Mouse (Mus musculus) heart, embryonic 14.5 days (tissue): Measurements from ENCODE around the gene Dock2. TPM values are rescaled to one million over a fixed set of nuclear protein-coding genes. Genes with fewer than 3 reads are reported as not detected.

Source experiments
- ATAC-seq: fragments of 200-750 bp; cut with Nextera tagmentation; 2 replicates; pipeline ENCODE4 v1.8.0; 2017; ENCODE audit warnings: low read depth, moderate TSS enrichment; ENCODE audit not compliant: insufficient number of reproducible peaks, insufficient read depth, low FRiP score
- H3K27ac ChIP-seq, 2 experiments: fragments of 200-500 bp in 1 of 2; fragments of 300-500 bp in 1 of 2; sonication (generic) in 1 of 2; replicated peaks in 1 of 2; 2 replicates each; pipeline ENCODE4 v1.5.1; 2012 to 2014; ENCODE audit warnings: low read depth in 2 of 2, low read length in 2 of 2, control low read depth in 1 of 2, mild to moderate bottlenecking in 1 of 2, mixed read lengths in 1 of 2; ENCODE audit not compliant: control insufficient read depth in 1 of 2, insufficient read depth in 1 of 2
- H3K27me3 ChIP-seq: fragments of 300-500 bp; sonication (generic); 2 replicates; pipeline ENCODE4 v1.6.1; 2014; ENCODE audit warnings: mild to moderate bottlenecking, low read length, control low read depth; ENCODE audit not compliant: control insufficient read depth, insufficient read depth
- H3K36me3 ChIP-seq: fragments of 300-500 bp; sonication (generic); 2 replicates; pipeline ENCODE4 v1.6.1; 2014; ENCODE audit warnings: mild to moderate bottlenecking, control low read depth, low read length, mixed read lengths; ENCODE audit not compliant: control insufficient read depth, insufficient read depth
- H3K4me1 ChIP-seq, 2 experiments: fragments of 200-500 bp in 1 of 2; fragments of 300-500 bp in 1 of 2; sonication (generic) in 1 of 2; 2 replicates each; pipeline ENCODE4 v1.6.1; 2012 to 2014; ENCODE audit warnings: low read length in 2 of 2, control low read depth in 1 of 2, mixed read lengths in 1 of 2; ENCODE audit not compliant: control insufficient read depth in 2 of 2, insufficient read depth in 2 of 2
- H3K4me2 ChIP-seq: fragments of 300-500 bp; sonication (generic); 2 replicates; pipeline ENCODE4 v1.6.1; 2014; ENCODE audit warnings: mild to moderate bottlenecking, low read length
- H3K4me3 ChIP-seq, 2 experiments: fragments of 200-500 bp in 1 of 2; fragments of 300-500 bp in 1 of 2; sonication (generic) in 1 of 2; 2 replicates each; pipeline ENCODE4 v1.5.1; 2012 to 2014; ENCODE audit warnings: low read length in 2 of 2, mild to moderate bottlenecking in 2 of 2, control low read depth in 1 of 2, low read depth in 1 of 2, moderate library complexity in 1 of 2; ENCODE audit not compliant: control insufficient read depth in 1 of 2, insufficient read depth in 1 of 2
- H3K9ac ChIP-seq: fragments of 300-500 bp; sonication (generic); 2 replicates; pipeline ENCODE4 v1.6.1; 2014; ENCODE audit warnings: mild to moderate bottlenecking, low read length
- H3K9me3 ChIP-seq: fragments of 300-500 bp; sonication (generic); 2 replicates; pipeline ENCODE4 v1.6.1; 2016; ENCODE audit warnings: low read length, control low read depth; ENCODE audit not compliant: control insufficient read depth
- WGBS: fragments of 180-500 bp; shearing (Covaris S2); extraction: QIAGEN DNeasy Blood & Tissue Kit; methylation state at CpG from one replicate; pipeline ENCODE4 v1.1.7; 2014; 5-methylcytosine and 5-hydroxymethylcytosine counted together
- polyA plus RNA-seq: library from polyadenylated mRNA; unstranded; fragments of >200 nt; fragmentation: Nextera tagmentation; extraction: Ambion mirVana; gene quantifications from 2 replicates; pipeline ENCODE4 v1.2.1, GENCODE M21; 2014

Gene Dock2
- polyA plus RNA-seq, 1 experiment from 2014 or later: 1.6 TPM

DNA sequence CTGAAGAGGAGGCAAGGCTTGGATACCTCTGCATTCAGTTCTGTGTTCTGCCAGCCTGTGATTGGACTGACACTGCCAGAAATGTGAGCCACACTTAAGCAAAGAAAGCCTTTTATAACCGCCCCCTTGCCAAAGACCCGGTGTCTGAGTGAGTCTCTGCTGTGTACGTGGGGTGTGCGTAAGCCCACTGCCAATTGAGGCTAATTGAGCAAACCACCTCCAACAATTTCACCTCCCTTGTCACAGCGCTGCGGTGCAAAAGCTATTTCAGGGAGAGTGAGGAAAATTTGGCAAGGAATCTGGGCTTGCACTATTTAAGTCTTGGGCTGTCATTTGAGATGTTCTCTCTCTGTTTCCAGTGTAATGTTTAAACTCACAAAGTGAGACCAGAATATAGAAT is 362.6 kb downstream of the Dock2 start:
- Histone ChIP-seq H3K4me2 (no peak overlapping the region), H3K4me3 (no peak overlapping the region), H3K27me3 (no peaks in the 10 kb centered on the region), H3K9me3 (no peaks in the 10 kb centered on the region), H3K9ac (no peak overlapping the region), H3K27ac (no peak overlapping the region), H3K4me1 (no peaks in the 10 kb centered on the region), H3K36me3 (no peaks in the 10 kb centered on the region)
- WGBS: 74% methylated on average over 6 of the region's 6 CpGs
- ATAC-seq: no peak

DNA sequence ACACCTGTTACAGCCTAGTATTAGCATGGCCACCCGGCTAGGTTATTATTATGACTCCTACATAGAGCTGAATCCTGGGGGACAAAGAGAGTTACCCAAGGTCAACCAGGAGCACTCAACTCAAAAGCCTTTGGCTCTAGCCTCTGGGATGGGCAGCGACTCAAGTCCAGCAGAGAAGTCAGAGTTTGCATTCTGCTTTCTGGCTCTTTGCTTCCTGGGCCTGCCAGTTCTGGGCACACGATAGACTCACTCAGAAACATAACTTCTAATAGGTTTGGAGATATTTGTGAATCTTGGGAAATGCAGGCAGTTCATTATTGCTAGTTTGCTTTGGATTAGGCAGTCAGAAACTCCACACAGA is 367.1 kb downstream of the Dock2 start:
- Histone ChIP-seq H3K36me3 (no peaks in the 10 kb centered on the region), H3K9ac (no peak overlapping the region), H3K9me3 (no peaks in the 10 kb centered on the region), H3K27me3 (no peaks in the 10 kb centered on the region), H3K4me2 (no peak overlapping the region), H3K4me1 (no peaks in the 10 kb centered on the region), H3K27ac (no peak overlapping the region), H3K4me3 (no peak overlapping the region)
- 70% methylated on average over 3 of the region's 3 CpGs for WGBS
- no peak for ATAC-seq

DNA sequence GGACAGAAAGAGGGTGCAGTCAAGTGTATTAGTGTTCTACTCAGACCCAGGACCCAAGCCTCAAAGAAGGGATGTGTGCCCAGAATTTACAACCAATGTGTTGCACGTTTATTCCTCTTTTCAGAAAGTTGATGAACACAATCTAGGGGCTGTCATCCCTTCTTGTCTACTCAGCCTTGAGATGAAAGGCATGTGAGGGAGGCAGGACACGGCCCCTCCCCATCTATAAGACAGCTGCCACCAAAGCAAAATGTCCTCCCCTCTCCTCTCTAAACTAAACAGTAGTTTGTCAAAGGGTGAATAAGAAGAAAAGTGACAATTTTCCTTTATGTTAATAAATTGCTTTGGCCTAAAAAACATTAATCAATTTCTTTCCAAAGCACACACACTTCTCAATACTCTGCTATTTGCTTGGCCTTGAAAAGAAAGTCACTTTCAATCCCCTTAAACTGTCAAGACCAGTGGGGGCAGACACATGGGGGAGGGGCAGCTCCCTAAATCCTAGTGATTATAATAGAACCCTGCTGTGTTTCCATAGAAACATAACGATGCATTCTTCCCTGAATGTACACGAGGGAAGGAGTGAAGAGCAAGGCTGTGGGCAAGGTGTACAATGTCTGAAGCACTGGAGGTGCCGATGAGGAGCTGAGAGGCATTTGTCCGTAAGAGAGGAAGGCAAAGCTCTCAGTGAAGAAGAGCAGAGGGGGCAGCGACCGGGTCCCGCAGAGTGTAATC is 367.6 kb downstream of the Dock2 start:
- no peaks in the 10 kb centered on the region for H3K36me3 ChIP-seq
- no peak overlapping the region for H3K4me2 ChIP-seq
- no peak overlapping the region for H3K27ac ChIP-seq
- 47% methylated on average over 9 of the region's 9 CpGs for WGBS
- H3K4me1 ChIP-seq: no peaks in the 10 kb centered on the region
- H3K9me3 ChIP-seq: no peaks in the 10 kb centered on the region
- no peak overlapping the region for H3K9ac ChIP-seq
- no peak for ATAC-seq
- H3K27me3 ChIP-seq: no peaks in the 10 kb centered on the region
- no peak overlapping the region for H3K4me3 ChIP-seq

DNA sequence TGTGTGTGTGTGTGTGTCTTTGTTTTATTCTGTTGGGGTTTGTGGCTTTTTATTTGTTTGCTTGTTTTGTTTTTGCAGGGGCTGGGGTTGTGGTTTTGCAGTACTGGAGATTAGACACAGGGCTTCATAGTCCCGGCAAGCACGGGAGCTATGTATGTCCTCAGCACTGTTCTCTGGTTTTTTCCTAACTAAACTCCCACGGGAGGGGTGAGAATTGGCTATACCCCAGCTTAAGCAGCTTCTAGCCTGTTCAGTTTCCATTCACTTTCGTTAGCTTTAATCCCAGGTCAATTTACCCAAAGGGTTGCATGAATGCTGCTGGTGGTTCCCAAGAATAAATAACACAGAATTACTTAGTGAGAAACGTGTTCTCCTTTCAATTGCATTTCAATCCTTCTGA is 376.8 kb downstream of the Dock2 start:
- H3K9me3 ChIP-seq: no peaks in the 10 kb centered on the region
- no peaks in the 10 kb centered on the region for H3K4me1 ChIP-seq
- H3K4me2 ChIP-seq: no peak overlapping the region
- WGBS: 36% methylated on average over 5 of the region's 5 CpGs
- no peak overlapping the region for H3K9ac ChIP-seq
- no peaks in the 10 kb centered on the region for H3K27me3 ChIP-seq
- no peak for ATAC-seq
- H3K27ac ChIP-seq: no peak overlapping the region
- no peaks in the 10 kb centered on the region for H3K36me3 ChIP-seq
- no peak overlapping the region for H3K4me3 ChIP-seq

- no peak for ATAC-seq
- H3K27me3 ChIP-seq: no peaks in the 10 kb centered on the region
- no peak overlapping the region for H3K27ac ChIP-seq
- no peaks in the 10 kb centered on the region for H3K4me1 ChIP-seq
- H3K9me3 ChIP-seq: no peaks in the 10 kb centered on the region
- H3K4me2 ChIP-seq: no peak overlapping the region
- no peak overlapping the region for H3K9ac ChIP-seq
- 73% methylated on average over 8 of the region's 8 CpGs for WGBS
- H3K4me3 ChIP-seq: no peak overlapping the region
- no peaks in the 10 kb centered on the region for H3K36me3 ChIP-seq
Observed at GRCm38 (mm10) chr11:34406309-34406708, 377.4 kb downstream of the Dock2 start.

- no peaks in the 10 kb centered on the region for H3K9me3 ChIP-seq
- H3K4me2 ChIP-seq: no peak overlapping the region
- H3K27ac ChIP-seq: no peak overlapping the region
- H3K4me1 ChIP-seq: no peaks in the 10 kb centered on the region
- no peaks in the 10 kb centered on the region for H3K36me3 ChIP-seq
- no peak for ATAC-seq
- no peak overlapping the region for H3K9ac ChIP-seq
- no peaks in the 10 kb centered on the region for H3K27me3 ChIP-seq
- 73% methylated on average over 1 of the region's 1 CpGs for WGBS
- H3K4me3 ChIP-seq: no peak overlapping the region
Observed at GRCm38 (mm10) chr11:34405311-34405710, 378.4 kb downstream of the Dock2 start.

GRCm38 (mm10) chr11:34401343-34401742 is 382.3 kb downstream of the Dock2 start:
- no peaks in the 10 kb centered on the region for H3K27me3 ChIP-seq
- no peak for ATAC-seq

GRCm38 (mm10) chr11:34398555-34398954 is 385.1 kb downstream of the Dock2 start:
- Histone ChIP-seq H3K4me3 (no peak overlapping the region), H3K4me1 (no peaks in the 10 kb centered on the region), H3K9me3 (no peaks in the 10 kb centered on the region), H3K9ac (no peak overlapping the region), H3K36me3 (no peaks in the 10 kb centered on the region), H3K27ac (no peak overlapping the region), H3K4me2 (no peak overlapping the region), H3K27me3 (no peaks in the 10 kb centered on the region)
- WGBS: 68% methylated on average over 2 of the region's 2 CpGs
- ATAC-seq: no peak

More at GRCm38 (mm10) chr11:34401343-34401742, 382.3 kb downstream of the Dock2 start:
- no peaks in the 10 kb centered on the region for H3K4me1 ChIP-seq
- H3K9me3 ChIP-seq: no peaks in the 10 kb centered on the region
- no peaks in the 10 kb centered on the region for H3K36me3 ChIP-seq
- no peak overlapping the region for H3K4me2 ChIP-seq
- no peak overlapping the region for H3K9ac ChIP-seq
- H3K4me3 ChIP-seq: no peak overlapping the region
- no peak overlapping the region for H3K27ac ChIP-seq
- WGBS: 89% methylated on average over 8 of the region's 8 CpGs
